Mouse (Mus musculus): ENCODE data around the gene Ints1. TPM values are rescaled to one million over a fixed set of nuclear protein-coding genes. Genes with fewer than 3 reads are reported as not detected.

The Ints1 gene
- total and polyA plus RNA-seq, 3 experiments, result 77.9 to 89.2 TPM; not detected in 1

- TF ChIP-seq HCFC1 (IDR thresholded peaks at IDR 0.05; ENCODE audit: low read depth, low read length), result peak; percentile 45; the same call in 1 of the 2 replicates
- TF ChIP-seq SMC3 (IDR thresholded peaks at IDR 0.05; ENCODE audit: low read depth, low read length), result no peak
- TF ChIP-seq GABPA (IDR thresholded peaks at IDR 0.05; ENCODE audit: low read depth, low read length), result no peak
- TF ChIP-seq ZMIZ1 (IDR thresholded peaks at IDR 0.05; ENCODE audit: low read depth, low read length), result no peak
- TF ChIP-seq MAZ (IDR thresholded peaks at IDR 0.05; ENCODE audit: low read depth, low read length), result peak; percentile 16; the same call in 1 of the 2 replicates
- peak; percentile 59; the same call in 1 of the 2 replicates for TF ChIP-seq MYC (IDR thresholded peaks at IDR 0.05; ENCODE audit: low read depth, low read length)
- TF ChIP-seq POLR2AphosphoS2 (IDR thresholded peaks at IDR 0.05; ENCODE audit: low read length), result no peak
- TF ChIP-seq GATA1 (IDR thresholded peaks at IDR 0.05; ENCODE audit: low read depth, low read length), result no peak
- no peak for TF ChIP-seq ZNF384 (IDR thresholded peaks at IDR 0.05; ENCODE audit: low read depth, low read length)
- TF ChIP-seq ZC3H11A (IDR thresholded peaks at IDR 0.05; ENCODE audit: low read depth, low read length), result no peak
- no peak for TF ChIP-seq NELFE (IDR thresholded peaks at IDR 0.05; ENCODE audit: low read depth, low read length)
- peak; percentile 88 for TF ChIP-seq MXI1 (IDR thresholded peaks at IDR 0.05; ENCODE audit: low read depth, low read length)
Observed at GRCm38 (mm10) chr5:139793338-139794089, 18.0 kb upstream of the Ints1 start (continued).

GRCm38 (mm10) chr5:139792966-139793337 is 17.5 kb upstream of the Ints1 start:
- H3K27me3 ChIP-seq (ENCODE audit: control insufficient read depth in 1 of 2, insufficient read depth in 2 of 2, low read length in 2 of 2), result no peaks in the 10 kb centered on the region
- peaks cover 64% of the 10 kb centered on the region for H3K79me2 ChIP-seq (ENCODE audit: control insufficient read depth, insufficient read depth, low read length, poor library complexity)
- H3K27ac ChIP-seq (ENCODE audit: control insufficient read depth, low read depth, low read length), result peak overlapping the region; percentile 91
- no peaks in the 10 kb centered on the region for H3K9me3 ChIP-seq (replicated peaks; ENCODE audit: insufficient read depth, low read length)
- peak overlapping the region; percentile 97 for H3K9ac ChIP-seq (ENCODE audit: control insufficient read depth, low read depth, low read length, poor library complexity, severe bottlenecking)
- no peak for DNase-seq (ENCODE audit: low read depth, low spot score)
- peaks cover 0 to 12% of the 10 kb centered on the region in 2 experiments; a peak in 3 of 4 replicates for H3K36me3 ChIP-seq (ENCODE audit: control insufficient read depth in 1 of 2, insufficient read depth in 2 of 2, low read length in 2 of 2)
- peak overlapping the region; percentile 78 to 94 for H3K4me3 ChIP-seq (ENCODE audit: control insufficient read depth in 1 of 2, insufficient read depth in 1 of 2, low read depth in 2 of 2, low read length in 2 of 2)
- H3K4me1 ChIP-seq (ENCODE audit: control insufficient read depth in 1 of 2, insufficient read depth in 2 of 2, low read length in 2 of 2), result peaks cover 7 to 24% of the 10 kb centered on the region in 2 experiments
- TF ChIP-seq UBTF (IDR thresholded peaks at IDR 0.05; ENCODE audit: borderline replicate concordance, insufficient read depth, low read depth, low read length), result no peak
- no peak for TF ChIP-seq GABPA (IDR thresholded peaks at IDR 0.05; ENCODE audit: low read depth, low read length)
- TF ChIP-seq USF1 (IDR thresholded peaks at IDR 0.05; ENCODE audit: low read depth, low read length), result no peak
- TF ChIP-seq JUND (IDR thresholded peaks at IDR 0.05; ENCODE audit: low read depth, low read length), result no peak
- TF ChIP-seq ZNF384 (IDR thresholded peaks at IDR 0.05; ENCODE audit: low read depth, low read length), result no peak
- TF ChIP-seq TBP (IDR thresholded peaks at IDR 0.05; ENCODE audit: low read depth, low read length), result no peak
- TF ChIP-seq NRF1 (IDR thresholded peaks at IDR 0.05; ENCODE audit: insufficient read depth, low read depth, low read length, poor library complexity, severe bottlenecking), result no peak
- no peak for TF ChIP-seq CTCF (IDR thresholded peaks at IDR 0.05 in 2 of 3, conservative IDR thresholded peaks at IDR 0.05 in 1 of 3; ENCODE audit: control insufficient read depth in 1 of 3, insufficient read depth in 1 of 3, low read depth in 2 of 3, low read length in 3 of 3, poor library complexity in 1 of 3, severe bottlenecking in 1 of 3)
- TF ChIP-seq MXI1 (IDR thresholded peaks at IDR 0.05; ENCODE audit: low read depth, low read length), result no peak
- no peak for TF ChIP-seq MYC (IDR thresholded peaks at IDR 0.05; ENCODE audit: low read depth, low read length)
- no peak for TF ChIP-seq TCF12 (IDR thresholded peaks at IDR 0.05; ENCODE audit: low read depth, low read length)

Data from MEL (cell line).